Mouse (Mus musculus): ENCODE measurements around the gene Nr5a2.

The Nr5a2 gene

DNA sequence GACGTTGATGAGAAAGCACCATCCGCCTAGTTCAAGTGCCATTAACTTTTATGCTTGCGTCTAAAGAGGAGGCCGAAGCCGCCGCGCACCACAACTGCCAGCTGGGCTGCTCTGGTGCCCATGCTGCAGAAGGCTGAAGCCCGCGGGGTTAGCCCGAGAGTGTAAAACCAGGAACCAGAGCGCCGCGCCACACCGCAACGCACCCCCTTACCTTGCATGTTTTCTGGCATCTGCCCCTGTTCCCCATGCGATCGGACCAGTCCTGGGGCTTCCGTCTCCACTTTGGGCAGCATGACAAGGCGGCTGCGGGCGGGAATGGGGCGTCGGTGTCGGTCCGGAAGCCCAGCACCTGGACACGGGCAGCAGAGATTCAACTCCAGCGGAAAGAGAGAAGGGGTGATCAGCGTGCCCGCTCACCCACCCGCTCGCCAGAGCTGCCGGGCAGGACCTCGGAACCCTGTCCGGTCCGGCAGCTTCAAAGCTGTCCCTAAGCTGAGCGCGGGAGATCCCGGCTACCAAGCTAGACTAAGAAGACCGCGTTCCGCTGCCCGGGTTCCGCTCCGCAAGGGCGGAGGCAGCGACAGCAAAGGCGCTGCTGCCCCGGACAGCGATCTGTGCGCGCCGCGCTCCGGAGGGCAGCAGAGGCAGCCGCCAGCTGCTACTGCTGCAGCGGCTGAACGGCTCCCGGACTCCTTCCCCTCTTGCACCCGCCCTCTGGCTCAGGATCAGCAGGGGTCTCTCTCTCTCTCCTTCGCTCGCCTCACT, 11.6 kb downstream of the Nr5a2 start:
- no peak for DNase-seq

DNA sequence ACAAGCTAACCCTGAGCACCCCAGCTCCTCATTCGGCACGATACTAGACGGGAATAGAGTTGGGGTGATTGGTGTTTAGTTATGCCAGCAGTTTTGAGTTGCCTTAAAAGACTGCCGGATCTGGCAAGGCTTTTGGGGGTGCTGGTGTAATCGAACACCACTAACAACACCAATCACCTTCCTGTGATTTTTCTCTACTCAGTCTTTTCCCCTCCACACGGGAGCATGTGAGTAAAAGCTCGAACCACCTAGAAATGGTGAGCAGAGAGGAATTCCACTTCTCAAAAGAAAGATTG, 12.2 kb downstream of the Nr5a2 start:
- DNase-seq = no peak

DNA sequence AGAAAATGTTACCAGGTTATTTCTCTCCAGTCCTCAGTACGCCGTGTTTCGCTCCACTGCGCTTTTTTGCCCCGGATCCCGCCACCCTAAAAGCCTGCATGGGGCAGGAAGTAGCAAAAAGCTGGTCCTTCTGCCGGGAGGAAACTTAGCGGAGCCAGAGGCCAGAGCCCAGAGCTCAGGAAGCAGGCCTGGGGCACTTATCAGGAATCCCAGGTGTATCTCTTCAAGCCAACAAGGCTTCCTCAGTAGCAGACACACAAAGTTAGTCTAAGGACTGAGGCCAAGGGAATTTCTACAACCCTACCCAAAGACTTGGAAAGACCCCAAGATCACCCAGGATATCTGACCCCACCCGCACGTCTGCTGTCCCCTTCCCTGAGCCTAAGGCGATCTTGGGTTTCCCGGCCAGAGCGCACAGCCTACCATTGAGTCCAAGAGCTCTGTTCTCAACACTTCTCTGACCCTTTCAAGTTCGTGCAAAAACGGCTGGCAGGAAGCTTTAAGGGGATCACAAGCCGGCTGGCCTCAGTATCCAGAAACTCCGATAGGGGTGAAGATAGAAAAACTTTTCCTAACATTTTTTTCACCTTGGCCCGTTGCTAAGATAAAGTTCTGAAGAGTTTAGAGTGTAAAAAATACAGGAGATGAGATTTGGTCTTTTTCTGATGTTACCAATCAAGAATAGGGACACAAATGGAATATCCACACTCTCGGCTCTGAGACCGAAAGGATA, 12.7 kb downstream of the Nr5a2 start:
- DNase-seq = no peak

DNA sequence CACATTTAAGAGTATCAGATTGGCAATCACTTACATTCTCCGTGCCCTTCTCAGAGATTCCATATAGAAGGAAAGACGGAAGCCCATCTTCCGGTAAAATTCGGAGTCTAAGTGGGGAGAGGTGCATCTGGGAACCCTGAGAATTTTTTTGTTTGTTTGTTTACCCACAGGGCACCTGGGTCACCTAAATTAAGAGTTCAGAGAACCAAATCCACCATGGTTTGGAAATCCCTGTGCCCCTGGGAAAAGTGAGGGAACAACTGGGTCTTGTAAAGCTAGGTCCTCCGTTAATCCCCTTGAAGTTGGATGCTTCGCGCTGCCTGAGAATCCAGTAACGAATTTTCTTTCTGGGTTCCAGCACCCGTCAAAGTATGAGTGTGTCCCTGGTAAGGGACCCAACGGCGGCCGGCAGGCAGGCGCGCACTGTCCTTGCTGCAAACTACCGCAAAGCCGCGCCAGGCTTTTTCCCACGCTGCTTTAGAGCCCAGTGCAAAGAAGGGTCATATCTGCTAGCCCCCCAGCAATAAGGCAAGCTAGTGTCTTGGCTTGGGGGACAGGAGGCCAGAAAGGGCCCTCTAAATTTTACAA, 13.3 kb downstream of the Nr5a2 start:
- DNase-seq = no peak

GRCm38 (mm10) chr1:136946404-136946803, 13.8 kb downstream of the Nr5a2 start:
- DNase-seq = no peak

GRCm38 (mm10) chr1:136945876-136946275, 14.4 kb downstream of the Nr5a2 start:
- no peak for DNase-seq

GRCm38 (mm10) chr1:136945426-136945825, 14.8 kb downstream of the Nr5a2 start:
- DNase-seq = no peak

- DNase-seq = no peak
Measured at GRCm38 (mm10) chr1:136940603-136941002, 19.6 kb downstream of the Nr5a2 start.

DNA sequence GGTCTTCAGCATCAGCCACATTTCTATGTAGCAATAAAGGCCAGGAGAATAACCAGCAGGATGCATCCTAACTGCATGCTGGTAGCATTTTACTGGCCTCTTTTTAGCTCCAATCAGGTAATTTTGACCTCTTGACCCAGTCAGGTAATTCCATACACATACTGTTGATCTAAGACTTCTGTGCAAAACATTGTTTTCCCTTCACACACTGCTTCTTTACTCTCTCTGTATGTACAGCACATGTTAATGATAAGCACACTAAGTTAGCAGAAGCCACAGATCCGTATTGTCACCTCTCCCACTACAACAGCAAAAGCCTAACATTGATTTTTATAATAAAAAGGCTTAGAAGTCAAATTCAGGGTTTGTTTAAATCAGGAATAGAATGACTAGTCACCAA, 21.0 kb downstream of the Nr5a2 start:
- no peak for DNase-seq

GRCm38 (mm10) chr1:136935960-136936324, 24.3 kb downstream of the Nr5a2 start:
- no peak for DNase-seq

DNA sequence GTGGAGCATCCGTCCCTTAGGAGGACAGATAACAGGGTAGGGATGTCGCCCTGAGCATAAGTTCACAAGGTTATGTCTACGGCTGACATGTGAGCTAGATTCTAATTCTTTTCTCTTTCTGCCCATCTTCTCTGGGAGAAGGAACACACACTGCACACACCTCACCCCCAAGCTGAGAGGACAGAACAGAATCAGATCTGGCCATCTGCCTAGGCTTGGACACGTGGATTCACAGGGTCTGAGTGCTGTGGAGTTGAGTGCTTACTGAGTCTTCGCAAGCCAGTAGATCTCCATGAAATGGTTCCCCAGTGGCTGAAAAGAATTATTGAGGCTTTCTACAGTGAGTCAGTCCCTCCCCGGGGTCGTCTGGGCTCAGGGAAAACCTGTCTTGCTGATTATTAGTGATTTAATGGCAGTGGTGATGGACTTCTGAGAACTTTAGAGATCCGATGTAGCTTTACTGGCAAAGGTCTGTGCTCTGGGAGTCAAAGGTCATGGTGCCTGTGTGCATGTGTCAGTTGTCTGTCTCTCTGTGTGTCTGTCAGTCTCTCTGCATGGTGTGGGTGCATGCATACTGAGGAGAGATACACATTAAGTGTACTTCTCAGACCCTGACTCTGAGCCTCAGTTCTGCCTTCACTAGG, 24.8 kb downstream of the Nr5a2 start:
- DNase-seq = no peak

- DNase-seq = no peak
Measured at GRCm38 (mm10) chr1:136934051-136934450, 26.2 kb downstream of the Nr5a2 start.

DNA sequence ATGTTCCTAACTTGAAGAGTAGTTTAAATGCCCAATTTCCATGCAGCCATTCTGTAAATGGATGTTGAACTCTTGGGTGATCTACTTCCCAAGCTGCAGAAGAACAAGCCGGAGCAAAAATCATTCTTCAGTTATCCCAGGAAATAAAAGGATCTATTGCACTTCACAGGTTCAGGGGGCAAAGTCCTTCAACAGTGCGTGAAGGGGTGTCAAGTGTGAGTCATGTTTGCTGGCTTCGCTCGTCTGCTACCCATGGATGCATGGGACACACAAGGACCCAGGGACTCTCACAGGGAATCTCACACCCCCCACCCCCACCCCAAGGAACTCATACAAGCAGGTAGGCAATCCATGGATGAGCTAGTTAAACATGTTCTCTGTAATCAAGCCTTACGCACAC, 29.2 kb downstream of the Nr5a2 start:
- no peak for DNase-seq

GRCm38 (mm10) chr1:136929743-136930142, 30.5 kb downstream of the Nr5a2 start:
- DNase-seq = no peak

GRCm38 (mm10) chr1:136927428-136927827, 32.8 kb downstream of the Nr5a2 start:
- DNase-seq = no peak

GRCm38 (mm10) chr1:136926026-136926425, 34.2 kb downstream of the Nr5a2 start:
- no peak for DNase-seq

DNA sequence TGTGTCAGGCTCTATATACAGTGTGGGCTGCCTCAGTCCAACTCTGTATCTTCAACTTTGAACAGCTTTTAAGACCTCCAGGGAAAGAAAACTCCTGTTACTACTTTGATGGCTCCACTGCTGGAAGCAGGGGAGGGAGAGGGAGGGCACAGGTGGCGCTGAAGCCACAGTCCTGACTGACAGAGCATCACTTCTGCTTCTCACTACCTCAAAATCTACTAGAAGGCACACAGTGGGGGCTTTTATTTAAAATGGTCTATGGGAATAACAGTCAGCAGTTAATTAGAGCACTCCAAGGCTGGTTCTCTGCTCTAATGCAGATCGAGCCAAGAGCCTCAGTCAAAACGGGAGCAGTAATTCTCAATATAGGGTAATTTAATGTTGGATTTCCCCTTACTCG, 40.2 kb downstream of the Nr5a2 start:
- no peak for DNase-seq

DNA sequence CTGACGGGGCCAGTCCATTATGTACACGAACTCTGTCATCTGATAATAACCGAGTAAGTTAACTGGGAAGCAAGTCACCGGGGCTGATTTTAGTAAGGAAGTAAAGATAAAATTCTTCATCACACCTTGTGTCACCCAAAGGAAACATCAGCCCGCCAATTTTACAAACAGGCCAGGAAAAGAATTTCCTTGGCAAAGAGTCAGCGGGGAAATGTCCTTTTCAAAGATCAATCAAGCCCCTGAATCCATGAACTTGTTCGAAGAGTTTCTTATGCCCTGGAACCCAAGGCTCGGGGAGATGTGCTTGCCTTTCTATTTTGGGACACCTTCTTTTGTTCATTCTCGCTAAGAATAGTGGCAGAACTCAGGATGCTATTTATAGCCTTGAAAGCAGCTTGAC, 41.5 kb downstream of the Nr5a2 start:
- no peak for DNase-seq

DNA sequence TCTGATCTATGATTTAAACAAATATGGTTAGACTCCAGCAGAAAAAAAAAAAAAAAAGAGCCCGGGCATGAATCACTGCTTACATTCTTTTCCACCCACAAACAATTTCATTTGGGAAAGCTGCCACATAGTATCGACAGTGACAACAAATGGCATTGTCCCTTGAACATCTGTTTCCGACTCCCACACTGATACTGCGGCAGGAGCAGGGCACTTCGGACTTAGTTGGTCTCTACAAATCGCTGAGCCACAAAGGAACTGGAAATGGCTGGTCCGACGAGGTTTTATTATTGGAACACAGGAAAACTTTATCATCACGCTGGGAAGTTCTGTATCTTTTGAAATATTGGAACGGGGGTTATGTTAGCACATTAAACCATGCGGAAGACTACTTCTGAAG, 44.8 kb downstream of the Nr5a2 start:
- no peak for DNase-seq

DNA sequence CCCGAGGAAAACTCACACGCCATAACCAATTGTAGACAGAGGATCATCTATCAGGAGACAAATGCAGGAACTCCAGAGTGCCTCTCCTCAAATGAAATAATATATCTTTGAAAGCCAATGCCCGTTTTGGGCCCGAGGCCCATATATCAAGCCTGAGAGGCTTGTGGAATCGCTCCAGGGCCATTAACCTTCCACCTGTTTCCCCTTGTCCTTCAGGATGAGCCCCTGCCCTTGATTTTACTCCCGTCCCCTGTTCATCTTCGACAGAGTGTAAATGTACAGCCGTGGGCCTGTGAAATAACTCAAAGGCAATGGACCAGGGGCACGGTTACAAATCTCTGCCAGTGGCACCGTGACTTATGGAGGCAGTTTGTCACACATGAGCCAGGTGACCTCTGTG, 48.3 kb downstream of the Nr5a2 start:
- DNase-seq = no peak

GRCm38 (mm10) chr1:136911594-136911860, 48.7 kb downstream of the Nr5a2 start:
- no peak for DNase-seq

GRCm38 (mm10) chr1:136910741-136911593, 49.3 kb downstream of the Nr5a2 start:
- DNase-seq = no peak

DNA sequence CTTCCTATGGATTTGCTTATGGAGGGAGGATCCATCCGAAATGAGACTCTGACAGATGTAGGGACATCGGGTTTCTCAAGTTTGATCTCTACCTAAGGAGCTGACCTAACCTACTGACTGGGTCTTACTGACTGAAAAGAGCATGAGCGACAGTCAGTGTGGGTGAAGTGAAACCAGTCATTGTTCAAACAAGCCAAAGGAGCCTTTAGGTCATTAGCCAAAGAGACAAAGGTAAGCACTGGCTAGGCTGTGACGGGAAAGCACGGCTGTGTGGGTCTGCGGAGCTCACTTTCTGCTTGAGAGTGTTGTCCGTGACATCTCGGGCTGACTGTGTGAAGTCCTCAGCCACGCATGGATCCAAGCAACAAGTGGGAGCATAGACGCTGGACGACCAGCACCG, 50.1 kb downstream of the Nr5a2 start:
- no peak for DNase-seq

Data from cerebellum, adult 11-12 months (tissue).